Mouse (Mus musculus) neural tube, embryonic 13.5 days (tissue): ENCODE data around the gene Mmp21. TPM values are rescaled to one million over a fixed set of nuclear protein-coding genes. Genes with fewer than 3 reads are reported as not detected.
"Not testable (repeated sequence)": the region's sequence is repeated elsewhere in the genome, so short reads cannot be mapped to it uniquely, and the experiment has no call there.

ENCODE experiments used
- ATAC-seq: fragments of 200-750 bp; cut with Nextera tagmentation; 2 replicates; pipeline ENCODE4 v1.8.0; 2017; ENCODE audit warnings: low read depth, mild to moderate bottlenecking, moderate TSS enrichment, moderate library complexity
- H3K27ac ChIP-seq: fragments of 300-500 bp; sonication (generic); replicated peaks from 2 replicates; pipeline ENCODE4 v1.5.1; 2015; ENCODE audit warnings: moderate library complexity, mild to moderate bottlenecking, inconsistent platforms
- H3K27me3 ChIP-seq: fragments of 300-500 bp; sonication (generic); 2 replicates; pipeline ENCODE4 v1.6.1; 2015; ENCODE audit warnings: mild to moderate bottlenecking, inconsistent platforms
- H3K36me3 ChIP-seq: fragments of 300-500 bp; sonication (generic); 2 replicates; pipeline ENCODE4 v1.6.1; 2015; ENCODE audit warnings: mild to moderate bottlenecking, inconsistent platforms
- H3K4me1 ChIP-seq: fragments of 300-500 bp; sonication (generic); replicated peaks from 2 replicates; pipeline ENCODE4 v1.6.1; 2015; ENCODE audit warnings: inconsistent platforms
- H3K4me2 ChIP-seq: fragments of 300-500 bp; sonication (generic); 2 replicates; pipeline ENCODE4 v1.6.1; 2015; ENCODE audit warnings: inconsistent platforms, mild to moderate bottlenecking, moderate library complexity
- H3K4me3 ChIP-seq: fragments of 300-500 bp; sonication (generic); 2 replicates; pipeline ENCODE4 v1.5.1; 2015; ENCODE audit warnings: mild to moderate bottlenecking, inconsistent platforms
- H3K9ac ChIP-seq: fragments of 300-500 bp; sonication (generic); 2 replicates; pipeline ENCODE4 v1.6.1; 2015; ENCODE audit warnings: moderate library complexity, mild to moderate bottlenecking, inconsistent platforms
- H3K9me3 ChIP-seq: fragments of 300-500 bp; sonication (generic); 2 replicates; pipeline ENCODE4 v1.6.1; 2016; ENCODE audit warnings: inconsistent platforms
- WGBS: fragments of 180-500 bp; shearing (Covaris S2); methylation state at CpG from one replicate; pipeline ENCODE4 v1.1.7; 2015; 5-methylcytosine and 5-hydroxymethylcytosine counted together
- polyA plus RNA-seq: library from polyadenylated mRNA; unstranded; fragments of >200 nt; fragmentation: Nextera tagmentation; extraction: Ambion mirVana; gene quantifications from 2 replicates; pipeline ENCODE4 v1.2.1, GENCODE M21; 2015

Gene Mmp21
- polyA plus RNA-seq, 1 experiment from 2014 or later: not detected

DNA sequence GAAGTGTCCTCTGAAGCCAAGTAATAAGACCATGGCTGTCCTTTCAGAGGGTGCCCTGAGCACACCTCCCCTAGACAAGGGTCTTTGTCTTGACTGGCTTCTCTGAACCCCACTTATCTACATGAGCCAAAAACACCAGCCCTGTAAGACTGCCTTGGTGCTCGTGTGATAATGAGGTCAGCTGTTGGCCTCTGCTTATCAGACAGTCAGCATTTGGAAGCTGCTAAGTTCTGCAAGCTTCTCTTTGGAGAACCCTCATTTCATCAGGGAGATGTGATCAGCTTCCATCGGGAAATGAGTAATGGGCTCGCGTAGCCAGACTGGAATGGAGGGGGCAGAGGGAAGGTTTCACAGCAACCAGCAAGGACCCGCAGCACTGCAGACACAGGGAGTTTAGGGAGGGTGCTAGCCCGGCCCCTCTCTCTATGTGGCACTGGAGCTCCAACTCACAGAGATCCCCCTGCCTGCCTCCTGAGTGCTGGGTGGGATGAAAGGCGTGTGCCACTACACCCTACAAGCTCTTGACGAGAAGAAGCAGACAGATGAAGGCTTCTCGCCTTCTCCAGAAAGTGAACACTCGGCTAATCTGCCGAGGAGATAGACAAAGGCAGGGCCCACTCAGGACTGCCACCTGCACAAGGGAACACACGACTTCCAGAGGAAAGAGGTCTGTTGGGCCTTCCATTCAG lies 18.3 kb upstream of the Mmp21 start:
- H3K4me3 ChIP-seq: no peak overlapping the region
- peaks cover 32% of the 10 kb centered on the region for H3K36me3 ChIP-seq
- no peak overlapping the region for H3K4me2 ChIP-seq
- 92% methylated on average over 12 of the region's 12 CpGs for WGBS
- H3K27me3 ChIP-seq: no peaks in the 10 kb centered on the region
- H3K4me1 ChIP-seq: no peaks in the 10 kb centered on the region
- H3K27ac ChIP-seq: no peak overlapping the region
- no peak overlapping the region for H3K9ac ChIP-seq
- ATAC-seq: no peak
- no peaks in the 10 kb centered on the region for H3K9me3 ChIP-seq

DNA sequence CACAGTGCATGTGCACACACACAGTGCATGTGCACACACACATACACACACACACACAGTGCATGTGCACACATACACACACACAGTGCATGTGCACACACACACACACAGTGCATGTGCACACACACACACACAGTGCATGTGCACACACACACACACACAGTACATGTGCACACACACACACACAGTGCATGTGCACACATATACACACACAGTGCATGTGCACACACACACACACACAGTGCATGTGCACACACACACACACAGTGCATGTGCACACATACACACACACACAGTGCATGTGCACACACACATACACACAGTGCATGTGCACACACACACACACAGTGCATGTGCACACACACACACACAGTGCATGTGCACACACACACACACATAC lies 5.8 kb upstream of the Mmp21 start:
- H3K9ac ChIP-seq, H3K27me3 ChIP-seq, H3K4me1 ChIP-seq, H3K4me2 ChIP-seq, H3K4me3 ChIP-seq, H3K27ac ChIP-seq, ATAC-seq: not testable (repeated sequence)
- Histone ChIP-seq H3K36me3 (peaks cover 50% of the 10 kb centered on the region), H3K9me3 (peaks cover 15% of the 10 kb centered on the region)

DNA sequence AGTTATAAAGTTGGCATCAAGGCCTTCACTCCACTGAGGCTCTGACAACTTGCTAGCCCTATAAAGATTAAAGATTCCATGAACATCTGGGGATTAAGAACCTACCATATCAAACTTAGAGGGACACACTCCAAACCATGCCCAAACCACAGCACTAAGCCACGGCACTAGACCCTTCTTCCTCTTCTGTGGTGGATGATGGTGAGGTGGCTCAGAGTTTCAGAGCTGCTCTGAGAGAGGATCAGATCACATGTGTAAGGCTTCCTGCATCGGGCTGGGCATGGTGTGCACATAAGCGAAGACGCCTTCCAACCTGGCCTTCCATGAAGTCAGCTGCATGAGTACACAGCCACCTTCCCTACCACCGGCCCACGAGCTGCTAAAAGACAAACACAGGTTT lies 4.8 kb upstream of the Mmp21 start:
- Histone ChIP-seq H3K4me2 (no peak overlapping the region), H3K4me3 (no peak overlapping the region), H3K4me1 (no peaks in the 10 kb centered on the region), H3K27ac (no peak overlapping the region), H3K27me3 (no peaks in the 10 kb centered on the region), H3K9ac (no peak overlapping the region), H3K9me3 (peaks cover 15% of the 10 kb centered on the region), H3K36me3 (peaks cover 40% of the 10 kb centered on the region)
- 97% methylated on average over 6 of the region's 6 CpGs for WGBS
- ATAC-seq: no peak

DNA sequence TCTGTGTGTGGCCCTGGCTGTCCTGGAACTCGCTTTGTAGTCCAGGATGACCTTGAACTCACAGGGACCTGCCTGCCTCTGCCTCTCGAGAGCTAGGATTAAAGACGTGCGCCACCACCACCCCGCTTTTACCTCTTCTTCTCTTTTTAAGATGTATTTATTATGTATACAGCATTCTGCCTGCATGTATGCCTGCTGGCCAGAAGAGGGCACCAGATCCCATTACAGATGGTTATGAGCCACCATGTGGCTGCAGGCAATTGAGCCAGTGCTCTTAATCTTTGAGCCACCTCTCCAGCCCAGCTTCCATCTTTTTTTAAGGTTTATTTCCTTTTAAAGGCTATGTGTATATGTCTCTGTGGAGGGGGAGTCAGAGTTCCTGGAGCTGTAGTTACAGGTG lies 4.2 kb upstream of the Mmp21 start:
- Histone ChIP-seq H3K9ac (no peak overlapping the region), H3K4me3 (no peak overlapping the region), H3K27ac (no peak overlapping the region), H3K36me3 (peaks cover 35% of the 10 kb centered on the region), H3K4me1 (no peaks in the 10 kb centered on the region; the same call in 1 of the 2 replicates), H3K27me3 (no peaks in the 10 kb centered on the region), H3K9me3 (peaks cover 13% of the 10 kb centered on the region), H3K4me2 (no peak overlapping the region)
- no peak for ATAC-seq
- 89% methylated on average over 5 of the region's 5 CpGs for WGBS

DNA sequence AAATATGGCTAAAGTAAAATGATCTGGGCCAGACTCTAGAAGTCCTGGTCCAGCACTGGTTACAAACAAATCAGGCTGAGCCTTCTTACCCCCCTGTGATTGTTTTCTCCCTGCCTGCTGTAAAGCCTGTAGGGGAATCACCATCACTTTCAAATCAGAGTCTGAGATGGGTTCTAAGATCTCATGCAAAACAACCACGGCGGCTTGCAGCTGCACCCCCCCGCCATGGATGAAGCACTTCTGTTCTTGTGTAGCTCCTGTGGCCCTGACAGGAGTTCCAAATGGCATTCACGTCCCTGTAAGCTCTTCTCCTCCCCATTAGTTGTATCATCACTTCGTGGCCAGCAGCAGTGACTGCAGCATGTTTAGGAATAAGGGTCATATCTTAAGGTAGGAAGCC lies 3.8 kb upstream of the Mmp21 start:
- no peak overlapping the region for H3K9ac ChIP-seq
- no peak overlapping the region for H3K4me2 ChIP-seq
- H3K9me3 ChIP-seq: peaks cover 9% of the 10 kb centered on the region
- H3K27ac ChIP-seq: no peak overlapping the region
- no peak overlapping the region for H3K4me3 ChIP-seq
- H3K27me3 ChIP-seq: no peaks in the 10 kb centered on the region
- 86% methylated on average over 5 of the region's 5 CpGs for WGBS
- peaks cover 30% of the 10 kb centered on the region for H3K36me3 ChIP-seq
- no peaks in the 10 kb centered on the region; the same call in 1 of the 2 replicates for H3K4me1 ChIP-seq
- no peak for ATAC-seq

DNA sequence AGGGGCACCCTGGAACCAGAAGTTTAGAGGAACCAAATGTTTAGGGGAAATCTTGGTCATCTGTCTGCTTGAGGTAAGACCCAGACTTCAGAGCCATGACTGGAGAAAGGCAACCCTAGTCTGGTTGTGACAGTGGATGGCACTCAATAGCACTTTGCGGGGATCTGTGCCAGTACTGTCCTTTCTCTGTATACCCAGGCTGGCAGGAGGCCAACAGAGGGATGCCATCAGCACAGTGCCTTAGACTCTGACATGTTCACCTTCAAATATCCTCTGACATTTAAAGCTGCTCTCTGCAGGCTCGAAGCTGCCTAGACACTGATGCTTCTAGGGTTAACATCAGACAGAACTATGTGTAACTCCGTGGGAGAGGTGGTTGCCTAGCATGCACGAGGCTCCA lies 422 bp downstream of the Mmp21 start:
- ATAC-seq: no peak
- no peak overlapping the region for H3K27ac ChIP-seq

DNA sequence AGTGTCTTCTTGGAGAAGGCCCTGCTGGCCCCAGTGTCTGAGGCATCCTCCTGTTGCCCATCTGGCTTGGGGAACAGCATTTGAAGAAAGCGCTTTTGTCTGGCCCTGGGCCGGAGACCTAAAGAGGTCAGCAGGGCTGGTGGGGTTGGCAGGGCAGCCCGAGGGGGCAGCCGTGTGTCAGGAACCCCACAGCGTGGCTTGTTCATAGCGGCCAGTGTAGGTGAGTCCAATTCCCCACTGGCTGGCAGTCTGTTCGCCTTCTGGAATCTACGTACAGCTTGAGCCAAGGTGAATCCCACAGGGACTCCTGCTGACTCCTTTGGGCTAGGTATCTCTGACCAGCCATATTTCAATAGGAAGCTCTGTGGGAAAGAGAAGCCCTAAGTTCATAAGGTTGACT lies 1.1 kb downstream of the Mmp21 start:
- no peak for ATAC-seq
- Histone ChIP-seq H3K4me1 (no peaks in the 10 kb centered on the region; the same call in 1 of the 2 replicates), H3K36me3 (peaks cover 22% of the 10 kb centered on the region), H3K27ac (no peak overlapping the region), H3K9ac (no peak overlapping the region), H3K9me3 (no peaks in the 10 kb centered on the region), H3K27me3 (no peaks in the 10 kb centered on the region), H3K4me3 (no peak overlapping the region), H3K4me2 (no peak overlapping the region)
- 88% methylated on average over 8 of the region's 8 CpGs for WGBS

More for the DNA sequence above, 422 bp downstream of the Mmp21 start:
- H3K4me3 ChIP-seq: no peak overlapping the region
- no peaks in the 10 kb centered on the region for H3K27me3 ChIP-seq
- H3K9me3 ChIP-seq: no peaks in the 10 kb centered on the region
- H3K9ac ChIP-seq: no peak overlapping the region
- no peak overlapping the region for H3K4me2 ChIP-seq
- peaks cover 20% of the 10 kb centered on the region for H3K36me3 ChIP-seq
- WGBS: 71% methylated on average over 4 of the region's 4 CpGs
- H3K4me1 ChIP-seq: no peaks in the 10 kb centered on the region; the same call in 1 of the 2 replicates

DNA sequence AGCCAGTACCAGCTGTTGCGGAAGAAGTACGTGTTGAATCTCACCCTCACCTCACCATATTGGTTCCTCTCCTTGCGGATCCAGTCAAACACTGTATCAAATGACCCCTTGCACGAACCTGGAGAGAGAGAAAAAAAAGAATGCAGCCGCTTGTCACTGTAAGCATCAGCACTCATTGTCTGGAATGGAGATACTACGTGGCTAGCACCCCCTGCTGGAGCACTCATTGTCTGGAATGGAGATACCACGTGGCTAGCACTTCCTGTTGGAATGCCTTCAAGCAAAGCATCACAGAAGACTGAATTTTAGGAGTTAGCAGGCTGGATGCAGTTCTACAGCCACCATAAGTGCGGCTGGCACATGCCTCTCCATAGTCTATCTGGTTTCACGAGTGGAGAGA lies 3.9 kb downstream of the Mmp21 start:
- ATAC-seq: no peak
- Histone ChIP-seq H3K4me2 (no peak overlapping the region), H3K27ac (no peak overlapping the region), H3K4me3 (no peak overlapping the region), H3K9ac (no peak overlapping the region), H3K9me3 (no peaks in the 10 kb centered on the region), H3K36me3 (peaks cover 49% of the 10 kb centered on the region), H3K27me3 (no peaks in the 10 kb centered on the region), H3K4me1 (no peaks in the 10 kb centered on the region; the same call in 1 of the 2 replicates)
- 66% methylated on average over 9 of the region's 9 CpGs for WGBS

DNA sequence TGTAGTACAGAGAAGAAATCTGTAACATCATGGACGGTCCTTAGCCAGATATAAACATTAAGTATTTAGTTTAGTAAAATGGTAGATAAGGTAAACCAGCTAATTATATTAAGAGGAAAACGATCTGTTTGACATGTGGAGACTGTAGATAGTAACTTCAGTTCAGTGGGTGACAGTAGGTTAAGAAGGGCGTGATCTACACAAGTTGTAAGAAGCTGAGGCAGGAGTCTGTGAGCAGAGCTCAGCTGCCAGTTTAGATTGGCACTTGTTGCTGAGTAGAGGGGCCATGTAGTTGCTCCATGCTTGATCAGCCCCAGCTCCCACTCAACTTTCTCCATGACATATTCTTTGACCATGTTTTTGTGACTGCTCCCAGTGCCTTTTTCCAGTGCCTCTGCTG lies 9.0 kb downstream of the Mmp21 start:
- no peaks in the 10 kb centered on the region for H3K27me3 ChIP-seq
- no peak for ATAC-seq
- no peak overlapping the region for H3K4me2 ChIP-seq
- H3K9ac ChIP-seq: no peak overlapping the region
- 96% methylated on average over 3 of the region's 3 CpGs for WGBS
- H3K4me1 ChIP-seq: no peaks in the 10 kb centered on the region
- no peaks in the 10 kb centered on the region for H3K9me3 ChIP-seq
- no peak overlapping the region for H3K27ac ChIP-seq
- peaks cover 92% of the 10 kb centered on the region for H3K36me3 ChIP-seq
- H3K4me3 ChIP-seq: no peak overlapping the region

DNA sequence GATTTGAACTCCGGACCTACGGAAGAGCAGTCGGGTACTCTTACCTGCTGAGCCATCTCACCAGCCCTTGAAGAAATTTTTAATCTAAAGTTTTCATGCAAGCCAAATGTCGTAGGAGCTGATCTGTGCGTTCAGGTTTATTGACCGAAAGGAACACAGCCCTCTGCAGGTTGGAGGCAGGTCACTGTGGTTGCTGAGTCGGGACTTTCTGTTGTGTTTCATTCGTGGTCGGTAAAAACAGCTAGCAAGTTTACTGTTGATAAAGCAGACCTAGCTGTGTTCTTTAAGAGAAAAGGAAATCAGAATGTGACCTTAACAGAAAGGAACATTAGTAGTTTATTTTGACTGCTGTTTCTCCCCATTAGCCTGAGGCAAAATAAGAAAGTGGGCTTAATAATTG lies 9.9 kb downstream of the Mmp21 start:
- no peak overlapping the region for H3K9ac ChIP-seq
- H3K36me3 ChIP-seq: peaks cover 93% of the 10 kb centered on the region
- no peak overlapping the region for H3K4me3 ChIP-seq
- no peak overlapping the region for H3K27ac ChIP-seq
- WGBS: 97% methylated on average over 9 of the region's 9 CpGs
- no peak for ATAC-seq
- H3K27me3 ChIP-seq: no peaks in the 10 kb centered on the region
- H3K4me2 ChIP-seq: no peak overlapping the region
- H3K9me3 ChIP-seq: no peaks in the 10 kb centered on the region
- H3K4me1 ChIP-seq: no peaks in the 10 kb centered on the region

GRCm38 (mm10) chr7:133669071-133669470 lies 10.8 kb downstream of the Mmp21 start:
- no peaks in the 10 kb centered on the region for H3K4me1 ChIP-seq
- no peaks in the 10 kb centered on the region for H3K9me3 ChIP-seq
- ATAC-seq: no peak
- no peak overlapping the region for H3K4me2 ChIP-seq
- H3K36me3 ChIP-seq: peaks cover 96% of the 10 kb centered on the region
- no peak overlapping the region for H3K4me3 ChIP-seq
- no peak overlapping the region for H3K9ac ChIP-seq
- no peak overlapping the region for H3K27ac ChIP-seq
- WGBS: 96% methylated on average over 1 of the region's 1 CpGs
- H3K27me3 ChIP-seq: no peaks in the 10 kb centered on the region

GRCm38 (mm10) chr7:133662467-133662866 lies 17.4 kb downstream of the Mmp21 start:
- Histone ChIP-seq H3K4me3 (no peak overlapping the region), H3K4me2 (no peak overlapping the region), H3K36me3 (peaks cover 97% of the 10 kb centered on the region), H3K4me1 (no peaks in the 10 kb centered on the region), H3K9ac (no peak overlapping the region), H3K9me3 (no peaks in the 10 kb centered on the region), H3K27me3 (no peaks in the 10 kb centered on the region), H3K27ac (no peak overlapping the region)
- WGBS: 49% methylated on average over 1 of the region's 1 CpGs
- no peak for ATAC-seq

- H3K36me3 ChIP-seq: peaks cover 91% of the 10 kb centered on the region
- WGBS: 90% methylated on average over 6 of the region's 6 CpGs
Measured at GRCm38 (mm10) chr7:133645716-133646115, 34.1 kb downstream of the Mmp21 start.

More at GRCm38 (mm10) chr7:133645716-133646115, 34.1 kb downstream of the Mmp21 start:
- no peak overlapping the region for H3K4me2 ChIP-seq
- no peaks in the 10 kb centered on the region for H3K27me3 ChIP-seq
- no peak for ATAC-seq
- H3K4me3 ChIP-seq: no peak overlapping the region
- H3K9ac ChIP-seq: no peak overlapping the region
- no peaks in the 10 kb centered on the region for H3K4me1 ChIP-seq
- no peak overlapping the region for H3K27ac ChIP-seq
- no peaks in the 10 kb centered on the region for H3K9me3 ChIP-seq
